ENCODE assay signal across 9 mouse cellular contexts in genomic region chr2:157070365-157070764, GRCm38 (mm10). TPM values are rescaled to one million over a fixed set of nuclear protein-coding genes. Genes with fewer than 3 reads are reported as not detected.
A peak's percentile ranks its signal among the peaks of the same experiment; 100 is the strongest.
DNase-seq lines count a peak whose midpoint lies in the region; ATAC-seq lines count a peak whose summit lies in the region.
"Had no signal": no experiment of that assay in that cellular context is flagged by ENCODE, and none has a peak within 500 bp of the region (broad histone marks: within the 10 kb centered on the region; RNA-seq: fewer than 3 reads in every experiment).

No protein-coding gene starts in this region.

- ATAC-seq in embryonic facial prominence, embryonic 12.5 days (ENCODE audit: insufficient number of reproducible peaks, insufficient read depth, low FRiP score, low TSS enrichment), result no peak
- peak; percentile 45; the same call in 1 of the 2 replicates for ATAC-seq in forebrain, embryonic 16.5 days
- 0 out of 2 replicates have a peak, but pooled peaks have one; percentile 18 for ATAC-seq in kidney, embryonic 14.5 days (ENCODE audit: low FRiP score, low TSS enrichment)

- H3K9ac ChIP-seq in embryonic facial prominence, embryonic 12.5 days, result no peak overlapping the region
- H3K9ac ChIP-seq in forebrain, embryonic 16.5 days (replicated peaks; ENCODE audit: low read depth, low read length), result peak overlapping the region; percentile 22; the same call in 1 of the 2 replicates
- no peak overlapping the region; the same call in 1 of the 2 replicates for H3K9ac ChIP-seq in kidney, embryonic 14.5 days (ENCODE audit: low read depth, low read length)

- peak overlapping the region; percentile 61; the same call in 1 of the 2 replicates for H3K27ac ChIP-seq in embryonic facial prominence, embryonic 12.5 days
- no peak overlapping the region for H3K27ac ChIP-seq in embryonic facial prominence, embryonic 10.5 days (replicated peaks)
- H3K27ac ChIP-seq in forebrain, embryonic 16.5 days (ENCODE audit: low read length), result peak overlapping the region; percentile 11; the same call in 1 of the 2 replicates
- peak overlapping the region; percentile 51; the same call in 1 of the 2 replicates for H3K27ac ChIP-seq in kidney, embryonic 14.5 days (ENCODE audit: low read depth, low read length)

- H3K4me2 ChIP-seq in embryonic facial prominence, embryonic 12.5 days (replicated peaks), result no peak overlapping the region
- no peak overlapping the region for H3K4me2 ChIP-seq in forebrain, embryonic 16.5 days (ENCODE audit: low read length)
- H3K4me2 ChIP-seq in kidney, embryonic 14.5 days (replicated peaks; ENCODE audit: low read depth, low read length), result no peak overlapping the region

- no peaks in the 10 kb centered on the region for H3K9me3 ChIP-seq in embryonic facial prominence, embryonic 12.5 days
- no peaks in the 10 kb centered on the region for H3K9me3 ChIP-seq in embryonic facial prominence, embryonic 10.5 days
- no peaks in the 10 kb centered on the region for H3K9me3 ChIP-seq in forebrain, embryonic 16.5 days (ENCODE audit: control insufficient read depth, low read length)
- no peaks in the 10 kb centered on the region for H3K9me3 ChIP-seq in kidney, embryonic 14.5 days (ENCODE audit: control insufficient read depth, low read length)

- H3K27me3 ChIP-seq in embryonic facial prominence, embryonic 12.5 days, result no peaks in the 10 kb centered on the region
- no peaks in the 10 kb centered on the region for H3K27me3 ChIP-seq in embryonic facial prominence, embryonic 10.5 days (replicated peaks; ENCODE audit: low read depth, poor library complexity, severe bottlenecking)
- H3K27me3 ChIP-seq in forebrain, embryonic 16.5 days (replicated peaks; ENCODE audit: control insufficient read depth, insufficient read depth, low read length), result no peaks in the 10 kb centered on the region
- H3K27me3 ChIP-seq in kidney, embryonic 14.5 days (ENCODE audit: control insufficient read depth, insufficient read depth, low read length), result no peaks in the 10 kb centered on the region

- peaks cover 75% of the 10 kb centered on the region for H3K4me1 ChIP-seq in embryonic facial prominence, embryonic 12.5 days
- peaks cover 93% of the 10 kb centered on the region for H3K4me1 ChIP-seq in embryonic facial prominence, embryonic 10.5 days
- peaks cover 76% of the 10 kb centered on the region for H3K4me1 ChIP-seq in forebrain, embryonic 16.5 days (replicated peaks; ENCODE audit: control insufficient read depth, insufficient read depth, low read length)
- H3K4me1 ChIP-seq in kidney, embryonic 14.5 days (ENCODE audit: control insufficient read depth, insufficient read depth, low read length), result peaks cover 62% of the 10 kb centered on the region

- 54% methylated on average over 9 of the region's 9 CpGs for WGBS in embryonic facial prominence, embryonic 12.5 days
- 74% methylated on average over 9 of the region's 9 CpGs for WGBS in embryonic facial prominence, embryonic 10.5 days
- WGBS in forebrain, embryonic 16.5 days, result 22% methylated on average over 9 of the region's 9 CpGs
- WGBS in kidney, embryonic 14.5 days, result 52% methylated on average over 9 of the region's 9 CpGs

- H3K4me3 ChIP-seq in embryonic facial prominence, embryonic 12.5 days, result no peak overlapping the region
- H3K4me3 ChIP-seq in embryonic facial prominence, embryonic 10.5 days, result no peak overlapping the region
- H3K4me3 ChIP-seq in forebrain, embryonic 16.5 days (replicated peaks; ENCODE audit: low read length), result no peak overlapping the region
- no peak overlapping the region for H3K4me3 ChIP-seq in kidney, embryonic 14.5 days (ENCODE audit: low read length)

- H3K36me3 ChIP-seq in embryonic facial prominence, embryonic 12.5 days, result peaks cover 13% of the 10 kb centered on the region
- peaks cover 85% of the 10 kb centered on the region for H3K36me3 ChIP-seq in embryonic facial prominence, embryonic 10.5 days (replicated peaks)
- peaks cover 3% of the 10 kb centered on the region; the same call in 1 of the 2 replicates for H3K36me3 ChIP-seq in forebrain, embryonic 16.5 days (ENCODE audit: control insufficient read depth, insufficient read depth)
- peaks cover 13% of the 10 kb centered on the region; the same call in 1 of the 2 replicates for H3K36me3 ChIP-seq in kidney, embryonic 14.5 days (ENCODE audit: control insufficient read depth, insufficient read depth, low read length)

- no peak for DNase-seq in embryonic facial prominence, embryonic 10.5 days (ENCODE audit: low spot score)
- peak; percentile 82 for DNase-seq in adrenal gland, adult 2 months
- DNase-seq in lung, postnatal 14 days, result peak; percentile 82
- DNase-seq in right cerebral cortex, adult 18-20 months, result no peak
- no peak for DNase-seq in thymus, adult 18-20 months

RNA-seq across cellular contexts. Expression of gene Soga1, which starts 8.7 kb away (rescaled TPM):
- 5.7 and 7.8 TPM in 2 replicates for polyA plus RNA-seq in embryonic facial prominence, embryonic 12.5 days (2016; fragmentation: Nextera tagmentation; extraction: Ambion mirVana)
- 4.5 and 4.7 TPM in 2 replicates for polyA plus RNA-seq in embryonic facial prominence, embryonic 10.5 days (2016; fragmentation: Nextera tagmentation; extraction: Ambion mirVana)
- total RNA-seq in adrenal gland, adult 2 months (2021), result 10 to 100 TPM; 30.9 to 36.6 TPM
- 31.1 and 33.1 TPM in 2 replicates for polyA plus RNA-seq in adrenal gland, adult 2 months (2012; rRNA removed)
- 4.7 and 5.8 TPM in 2 replicates for polyA plus RNA-seq in forebrain, embryonic 16.5 days (2015; fragmentation: Nextera tagmentation; extraction: Ambion mirVana)
- polyA plus RNA-seq in kidney, embryonic 14.5 days (2014; fragmentation: Nextera tagmentation; extraction: Ambion mirVana), result 6.3 and 6.4 TPM in 2 replicates

RNA-seq across cellular contexts. Expression of gene Tldc2, which starts 16.5 kb away (rescaled TPM):
- polyA plus RNA-seq in embryonic facial prominence, embryonic 12.5 days (2016; fragmentation: Nextera tagmentation; extraction: Ambion mirVana), result not detected in 2 replicates
- not detected in 2 replicates for polyA plus RNA-seq in embryonic facial prominence, embryonic 10.5 days (2016; fragmentation: Nextera tagmentation; extraction: Ambion mirVana)
- total RNA-seq in adrenal gland, adult 2 months (2021), result not detected
- polyA plus RNA-seq in adrenal gland, adult 2 months (2012; rRNA removed), result 0.19 TPM in 1 of 2 replicates, not detected in the other
- not detected in 2 replicates for polyA plus RNA-seq in forebrain, embryonic 16.5 days (2015; fragmentation: Nextera tagmentation; extraction: Ambion mirVana)
- 0.38 TPM in 1 of 2 replicates, not detected in the other for polyA plus RNA-seq in kidney, embryonic 14.5 days (2014; fragmentation: Nextera tagmentation; extraction: Ambion mirVana)
- polyA plus RNA-seq: spleen, adult 2 months had no signal

Comparison
In these comparisons a context has a peak if more than half of its experiments do, and no peak if none do; other contexts are left out.
1. DNase-seq: peak in adrenal gland, adult 2 months (single experiment) and lung, postnatal 14 days (single experiment); none in embryonic facial prominence, embryonic 10.5 days (single experiment), right cerebral cortex, adult 18-20 months (single experiment) and thymus, adult 18-20 months (0 of 2).